Mouse (Mus musculus) heart, adult 2 months (tissue): ENCODE data around the gene Agl.

Source experiments
- CTCF ChIP-seq: fragments of 200-600 bp; IDR thresholded peaks from 2 replicates; pipeline ENCODE4 v1.8.1; 2022; ENCODE audit warnings: antibody characterized with exemption, mild to moderate bottlenecking, moderate library complexity
- EP300 ChIP-seq: fragments of 200-500 bp; IDR thresholded peaks from 2 replicates; pipeline ENCODE4 v1.6.1; 2011; ENCODE audit warnings: low read depth, low read length, control low read depth; ENCODE audit not compliant: insufficient read depth
- POLR2A ChIP-seq: fragments of 200-500 bp; IDR thresholded peaks from 2 replicates; pipeline ENCODE4 v1.6.1; 2011; ENCODE audit warnings: mild to moderate bottlenecking, low read depth, low read length, control low read depth; ENCODE audit not compliant: insufficient read depth

GRCm38 (mm10) chr3:116694312-116694711 lies 113.7 kb downstream of the Agl start:
- TF ChIP-seq EP300 (no peak), POLR2A (no peak), CTCF (no peak)
